Mouse (Mus musculus): ENCODE measurements at regions not wholly inside any gene's neighbourhood (a gene's known extent, or its start where the extent isn't known, plus 50 kb on each side); places are given as distances from the start of the nearest gene placed in this dataset.

- H3K27ac ChIP-seq (ENCODE audit: insufficient read depth, low read length): no peak overlapping the region
- H3K9me3 ChIP-seq (replicated peaks; ENCODE audit: control insufficient read depth, insufficient read depth, low read length, poor library complexity, severe bottlenecking): no peaks in the 10 kb centered on the region
- no peaks in the 10 kb centered on the region for H3K4me1 ChIP-seq (ENCODE audit: control insufficient read depth, insufficient read depth, low read length)
- no peak for TF ChIP-seq EP300 (IDR thresholded peaks at IDR 0.05; ENCODE audit: insufficient read depth, low read depth, low read length)
- TF ChIP-seq POLR2A (IDR thresholded peaks at IDR 0.05; ENCODE audit: insufficient read depth, low read length): no peak
- TF ChIP-seq CTCF (IDR thresholded peaks at IDR 0.05; ENCODE audit: low read depth, low read length): no peak
- no peak overlapping the region for H3K9ac ChIP-seq (ENCODE audit: low read depth, poor library complexity, severe bottlenecking)
- H3K27me3 ChIP-seq (ENCODE audit: control insufficient read depth, insufficient read depth, low read length, poor library complexity, severe bottlenecking): no peaks in the 10 kb centered on the region
- no peaks in the 10 kb centered on the region for H3K36me3 ChIP-seq (ENCODE audit: control insufficient read depth, insufficient read depth, low read length, poor library complexity, severe bottlenecking)
- no peak overlapping the region for H3K4me3 ChIP-seq (ENCODE audit: low read depth, low read length)
Measured at GRCm38 (mm10) chr15:22046877-22047478, 501.8 kb upstream of the Cdh18 start.

GRCm38 (mm10) chr15:22086856-22087255, 462.0 kb upstream of the Cdh18 start:
- no peaks in the 10 kb centered on the region for H3K27me3 ChIP-seq (ENCODE audit: control insufficient read depth, insufficient read depth, low read length, poor library complexity, severe bottlenecking)
- H3K9ac ChIP-seq (ENCODE audit: low read depth, poor library complexity, severe bottlenecking): no peak overlapping the region
- no peaks in the 10 kb centered on the region for H3K36me3 ChIP-seq (ENCODE audit: control insufficient read depth, insufficient read depth, low read length, poor library complexity, severe bottlenecking)
- peak overlapping the region; percentile 67; the same call in 1 of the 2 replicates for H3K27ac ChIP-seq (ENCODE audit: insufficient read depth, low read length)
- no peak for TF ChIP-seq POLR2A (IDR thresholded peaks at IDR 0.05; ENCODE audit: insufficient read depth, low read length)
- TF ChIP-seq CTCF (IDR thresholded peaks at IDR 0.05; ENCODE audit: low read depth, low read length): no peak
- peak; percentile 96 for TF ChIP-seq EP300 (IDR thresholded peaks at IDR 0.05; ENCODE audit: insufficient read depth, low read depth, low read length)
- peaks cover 3% of the 10 kb centered on the region for H3K4me1 ChIP-seq (ENCODE audit: control insufficient read depth, insufficient read depth, low read length)
- H3K4me3 ChIP-seq (ENCODE audit: low read depth, low read length): no peak overlapping the region
- H3K9me3 ChIP-seq (replicated peaks; ENCODE audit: control insufficient read depth, insufficient read depth, low read length, poor library complexity, severe bottlenecking): peaks cover 9% of the 10 kb centered on the region

GRCm38 (mm10) chr15:22121746-22122145, 427.1 kb upstream of the Cdh18 start:
- TF ChIP-seq CTCF (IDR thresholded peaks at IDR 0.05; ENCODE audit: low read depth, low read length) (no peak), POLR2A (IDR thresholded peaks at IDR 0.05; ENCODE audit: insufficient read depth, low read length) (no peak), EP300 (IDR thresholded peaks at IDR 0.05; ENCODE audit: insufficient read depth, low read depth, low read length) (no peak)
- H3K27ac ChIP-seq (ENCODE audit: insufficient read depth, low read length): no peak overlapping the region
- no peak overlapping the region for H3K9ac ChIP-seq (ENCODE audit: low read depth, poor library complexity, severe bottlenecking)
- H3K27me3 ChIP-seq (ENCODE audit: control insufficient read depth, insufficient read depth, low read length, poor library complexity, severe bottlenecking): no peaks in the 10 kb centered on the region
- H3K9me3 ChIP-seq (replicated peaks; ENCODE audit: control insufficient read depth, insufficient read depth, low read length, poor library complexity, severe bottlenecking): no peaks in the 10 kb centered on the region
- H3K36me3 ChIP-seq (ENCODE audit: control insufficient read depth, insufficient read depth, low read length, poor library complexity, severe bottlenecking): no peaks in the 10 kb centered on the region
- no peaks in the 10 kb centered on the region for H3K4me1 ChIP-seq (ENCODE audit: control insufficient read depth, insufficient read depth, low read length)
- no peak overlapping the region for H3K4me3 ChIP-seq (ENCODE audit: low read depth, low read length)

- Histone ChIP-seq H3K9ac (ENCODE audit: low read depth, poor library complexity, severe bottlenecking) (no peak overlapping the region), H3K4me3 (ENCODE audit: low read depth, low read length) (no peak overlapping the region), H3K27ac (ENCODE audit: insufficient read depth, low read length) (no peak overlapping the region), H3K36me3 (ENCODE audit: control insufficient read depth, insufficient read depth, low read length, poor library complexity, severe bottlenecking) (no peaks in the 10 kb centered on the region), H3K9me3 (replicated peaks; ENCODE audit: control insufficient read depth, insufficient read depth, low read length, poor library complexity, severe bottlenecking) (no peaks in the 10 kb centered on the region), H3K27me3 (ENCODE audit: control insufficient read depth, insufficient read depth, low read length, poor library complexity, severe bottlenecking) (no peaks in the 10 kb centered on the region), H3K4me1 (ENCODE audit: control insufficient read depth, insufficient read depth, low read length) (no peaks in the 10 kb centered on the region)
- TF ChIP-seq CTCF (IDR thresholded peaks at IDR 0.05; ENCODE audit: low read depth, low read length) (no peak), EP300 (IDR thresholded peaks at IDR 0.05; ENCODE audit: insufficient read depth, low read depth, low read length) (no peak)
Measured at GRCm38 (mm10) chr15:22151894-22152494, 396.8 kb upstream of the Cdh18 start.

GRCm38 (mm10) chr15:22152678-22153077, 396.1 kb upstream of the Cdh18 start:
- Histone ChIP-seq H3K4me1 (ENCODE audit: control insufficient read depth, insufficient read depth, low read length) (no peaks in the 10 kb centered on the region), H3K27ac (ENCODE audit: insufficient read depth, low read length) (no peak overlapping the region), H3K9ac (ENCODE audit: low read depth, poor library complexity, severe bottlenecking) (no peak overlapping the region), H3K4me3 (ENCODE audit: low read depth, low read length) (no peak overlapping the region), H3K9me3 (replicated peaks; ENCODE audit: control insufficient read depth, insufficient read depth, low read length, poor library complexity, severe bottlenecking) (no peaks in the 10 kb centered on the region), H3K36me3 (ENCODE audit: control insufficient read depth, insufficient read depth, low read length, poor library complexity, severe bottlenecking) (no peaks in the 10 kb centered on the region), H3K27me3 (ENCODE audit: control insufficient read depth, insufficient read depth, low read length, poor library complexity, severe bottlenecking) (no peaks in the 10 kb centered on the region)
- TF ChIP-seq EP300 (IDR thresholded peaks at IDR 0.05; ENCODE audit: insufficient read depth, low read depth, low read length) (no peak), POLR2A (IDR thresholded peaks at IDR 0.05; ENCODE audit: insufficient read depth, low read length) (no peak), CTCF (IDR thresholded peaks at IDR 0.05; ENCODE audit: low read depth, low read length) (no peak)

GRCm38 (mm10) chr15:22170302-22170701, 378.5 kb upstream of the Cdh18 start:
- Histone ChIP-seq H3K9me3 (replicated peaks; ENCODE audit: control insufficient read depth, insufficient read depth, low read length, poor library complexity, severe bottlenecking) (no peaks in the 10 kb centered on the region), H3K4me3 (ENCODE audit: low read depth, low read length) (no peak overlapping the region), H3K27me3 (ENCODE audit: control insufficient read depth, insufficient read depth, low read length, poor library complexity, severe bottlenecking) (no peaks in the 10 kb centered on the region), H3K9ac (ENCODE audit: low read depth, poor library complexity, severe bottlenecking) (no peak overlapping the region), H3K27ac (ENCODE audit: insufficient read depth, low read length) (no peak overlapping the region), H3K36me3 (ENCODE audit: control insufficient read depth, insufficient read depth, low read length, poor library complexity, severe bottlenecking) (no peaks in the 10 kb centered on the region), H3K4me1 (ENCODE audit: control insufficient read depth, insufficient read depth, low read length) (no peaks in the 10 kb centered on the region)
- TF ChIP-seq POLR2A (IDR thresholded peaks at IDR 0.05; ENCODE audit: insufficient read depth, low read length): no peak
- no peak for TF ChIP-seq EP300 (IDR thresholded peaks at IDR 0.05; ENCODE audit: insufficient read depth, low read depth, low read length)
- no peak for TF ChIP-seq CTCF (IDR thresholded peaks at IDR 0.05; ENCODE audit: low read depth, low read length)

Measured in ES-Bruce4 (cell line).